8 mouse cellular contexts compared by ENCODE assay signal in genomic region chr5:74704460-74704790, GRCm38 (mm10). TPM values are rescaled to one million over a fixed set of nuclear protein-coding genes. Genes with fewer than 3 reads are reported as not detected.
DNase-seq lines count a peak whose midpoint lies in the region; ATAC-seq and TF ChIP-seq lines count a peak whose summit lies in the region.

No protein-coding gene starts in this region.

- no peak for TF ChIP-seq CTCF in heart, adult 2 months (IDR thresholded peaks at IDR 0.05)

- ATAC-seq in liver, embryonic 13.5 days (ENCODE audit: low read depth) = peak; percentile 93
- peak; percentile 92 for ATAC-seq in stomach, embryonic 16.5 days (ENCODE audit: insufficient read depth, low FRiP score)

- peak; percentile 98 for TF ChIP-seq EP300 in heart, adult 2 months (IDR thresholded peaks at IDR 0.05; ENCODE audit: insufficient read depth, low read depth, low read length)

- peak overlapping the region; percentile 60 for H3K4me2 ChIP-seq in liver, embryonic 13.5 days
- H3K4me2 ChIP-seq in stomach, embryonic 16.5 days (ENCODE audit: low read depth, low read length) = peak overlapping the region; percentile 49

- H3K9me3 ChIP-seq in liver, embryonic 13.5 days (replicated peaks) = no peaks in the 10 kb centered on the region
- H3K9me3 ChIP-seq in stomach, embryonic 16.5 days (replicated peaks; ENCODE audit: control insufficient read depth, low read length) = no peaks in the 10 kb centered on the region

- intact Hi-C loops in heart, adult 2 months (cut with DNase I) = loop anchor here (1.0 to 10.0 kb wide), 3 partner anchors 25 to 390 kb away; no protein-coding TSS in a partner anchor

- WGBS in heart, adult 2 months = 3% methylated on average over 8 of the region's 8 CpGs
- under 1% methylated on average over 8 of the region's 8 CpGs for WGBS in liver, embryonic 13.5 days (ENCODE audit: insufficient replicate concordance)
- WGBS in stomach, embryonic 16.5 days = 2% methylated on average over 8 of the region's 8 CpGs

- no peaks in the 10 kb centered on the region for H3K27me3 ChIP-seq in heart, adult 2 months (ENCODE audit: control insufficient read depth, insufficient read depth, low read length)
- no peaks in the 10 kb centered on the region for H3K27me3 ChIP-seq in liver, embryonic 13.5 days
- no peaks in the 10 kb centered on the region for H3K27me3 ChIP-seq in stomach, embryonic 16.5 days (ENCODE audit: control insufficient read depth, insufficient read depth, low read length)

- peak; percentile 61 for DNase-seq in 3134 (ENCODE audit: extremely low read depth, insufficient read length, low spot score)
- peak; percentile 45 for DNase-seq in adipocyte (ENCODE audit: low spot score)
- DNase-seq in embryo, embryonic 11 days = peak; percentile 95
- DNase-seq in heart, adult 2 months = peak; percentile 84 to 90
- DNase-seq in kidney, adult 18-20 months = peak; percentile 88
- DNase-seq in liver, embryonic 13.5 days = peak; percentile 66
- DNase-seq in naive thymus-derived CD4-positive, alpha-beta T cell, adult 2 months (ENCODE audit: low read depth) = peak; percentile 58

- H3K79me2 ChIP-seq in heart, adult 2 months (replicated peaks; ENCODE audit: control insufficient read depth, insufficient read depth, low read length) = no peaks in the 10 kb centered on the region

- peak overlapping the region; percentile 38 for H3K9ac ChIP-seq in heart, adult 2 months (ENCODE audit: low read depth, low read length)
- H3K9ac ChIP-seq in liver, embryonic 13.5 days = no peak overlapping the region
- peak overlapping the region; percentile 31; the same call in 1 of the 2 replicates for H3K9ac ChIP-seq in stomach, embryonic 16.5 days (ENCODE audit: low read length)

- peaks cover 11% of the 10 kb centered on the region for H3K4me1 ChIP-seq in heart, adult 2 months (ENCODE audit: control insufficient read depth, insufficient read depth, low read length)
- peaks cover 10% of the 10 kb centered on the region for H3K4me1 ChIP-seq in liver, embryonic 13.5 days (replicated peaks)
- H3K4me1 ChIP-seq in stomach, embryonic 16.5 days (ENCODE audit: control insufficient read depth, insufficient read depth, low read length) = peaks cover 3% of the 10 kb centered on the region; the same call in 1 of the 2 replicates

- H3K4me3 ChIP-seq in heart, adult 2 months = peak overlapping the region; percentile 36
- peak overlapping the region; percentile 53 for H3K4me3 ChIP-seq in liver, embryonic 13.5 days (replicated peaks)
- H3K4me3 ChIP-seq in stomach, embryonic 16.5 days (replicated peaks; ENCODE audit: low read length) = peak overlapping the region; percentile 42

- H3K27ac ChIP-seq in heart, adult 2 months = peak overlapping the region; percentile 91
- no peak overlapping the region for H3K27ac ChIP-seq in liver, embryonic 13.5 days
- H3K27ac ChIP-seq in stomach, embryonic 16.5 days (ENCODE audit: low read length) = peak overlapping the region; percentile 17

- H3K36me3 ChIP-seq in heart, adult 2 months (ENCODE audit: control insufficient read depth, insufficient read depth, low read length) = no peaks in the 10 kb centered on the region; the same call in none of the 2 replicates
- no peaks in the 10 kb centered on the region for H3K36me3 ChIP-seq in liver, embryonic 13.5 days
- H3K36me3 ChIP-seq in stomach, embryonic 16.5 days (ENCODE audit: control insufficient read depth, insufficient read depth, low read length) = no peaks in the 10 kb centered on the region

- TF ChIP-seq POLR2A in heart, adult 2 months (IDR thresholded peaks at IDR 0.05; ENCODE audit: insufficient read depth, low read depth, low read length) = peak; percentile 75

RNA-seq across cellular contexts. Expression of gene Lnx1, which starts 1.7 kb away (rescaled TPM):
- 10 to 100 TPM in 1 of 2 experiments, 1 to 10 TPM in 1; 9.8 to 12.2 TPM for total RNA-seq in heart, adult 2 months (2021)
- 6.8 and 13.8 TPM in 2 replicates for polyA plus RNA-seq in heart, adult 2 months (2012; rRNA removed)
- 0.03 and 0.19 TPM in 2 replicates for polyA plus RNA-seq in liver, embryonic 13.5 days (2015; fragmentation: Nextera tagmentation; extraction: Ambion mirVana)
- 5.2 and 6.6 TPM in 2 replicates for polyA plus RNA-seq in stomach, embryonic 16.5 days (2015; fragmentation: Nextera tagmentation; extraction: Ambion mirVana)

Comparison
In these comparisons a context has a peak if more than half of its experiments do, and no peak if none do; other contexts are left out.
1. DNase-seq: peak in every context shown above with its lines; median percentile 95 in embryo, embryonic 11 days; 88 in kidney, adult 18-20 months; 87 in heart, adult 2 months; 66 in liver, embryonic 13.5 days; 61 in 3134; 58 in naive thymus-derived CD4-positive, alpha-beta T cell, adult 2 months; 45 in adipocyte.